Mouse (Mus musculus): ENCODE measurements around the gene Plvap.

Gene Plvap

DNA sequence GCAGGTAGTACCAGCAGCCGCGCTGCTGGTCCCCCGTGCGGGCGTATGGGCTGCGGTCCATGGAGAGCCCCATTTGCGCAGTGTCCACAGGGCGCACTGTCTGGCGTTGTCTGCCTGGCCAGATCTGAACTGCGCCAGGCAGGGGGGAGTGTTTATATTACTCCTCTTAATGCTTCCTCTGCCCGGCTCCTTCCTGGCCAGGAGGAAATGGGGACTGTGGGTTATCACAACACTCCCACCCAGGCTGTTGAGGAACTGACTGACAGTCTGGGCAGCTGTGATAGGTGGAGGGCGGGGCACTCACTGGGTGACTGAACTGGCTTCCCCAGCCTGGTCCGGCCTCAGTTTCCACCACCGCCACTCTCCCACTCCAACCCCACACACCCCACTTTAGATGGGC lies at the start of gene Plvap:
TSS of gene Plvap (minus strand) at position 109 of the 400 bp plus-strand sequence.
- DNase-seq, result peak; percentile 71

GRCm38 (mm10) chr8:71560765-71561164 lies 49.2 kb upstream of the Plvap start:
- no peak for DNase-seq

- DNase-seq, result no peak
Measured at GRCm38 (mm10) chr8:71560071-71560470, 48.5 kb upstream of the Plvap start.

- peak; percentile 86 for DNase-seq
Measured at GRCm38 (mm10) chr8:71558958-71559690, 47.6 kb upstream of the Plvap start.

GRCm38 (mm10) chr8:71558071-71558957 lies 46.8 kb upstream of the Plvap start, which contains the start of gene Tmem221:
TSS of gene Tmem221 (minus strand) at chr8:71558871.
- DNase-seq, result no peak

DNA sequence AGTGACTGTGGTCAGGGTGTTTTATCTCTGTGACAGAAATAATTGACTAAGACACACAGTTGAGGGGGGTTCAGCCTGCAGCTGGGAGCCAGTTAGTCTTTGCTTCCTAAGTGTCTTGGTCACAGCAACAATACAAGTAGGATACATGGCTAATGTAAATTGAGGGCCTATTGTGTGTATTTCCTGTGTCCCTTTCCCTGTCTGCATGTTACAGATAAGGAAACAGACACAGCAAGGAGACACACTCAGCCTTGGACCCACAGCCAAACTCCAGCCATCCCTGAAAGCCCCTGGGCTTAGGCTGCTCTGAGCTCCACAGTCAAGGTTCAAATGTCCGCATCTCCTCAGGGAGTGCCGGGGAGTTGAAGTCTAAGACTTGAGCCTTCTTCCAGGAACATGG lies 43.1 kb upstream of the Plvap start:
- no peak for DNase-seq

- no peak for DNase-seq
Measured at GRCm38 (mm10) chr8:71554001-71554400, 42.4 kb upstream of the Plvap start.

DNA sequence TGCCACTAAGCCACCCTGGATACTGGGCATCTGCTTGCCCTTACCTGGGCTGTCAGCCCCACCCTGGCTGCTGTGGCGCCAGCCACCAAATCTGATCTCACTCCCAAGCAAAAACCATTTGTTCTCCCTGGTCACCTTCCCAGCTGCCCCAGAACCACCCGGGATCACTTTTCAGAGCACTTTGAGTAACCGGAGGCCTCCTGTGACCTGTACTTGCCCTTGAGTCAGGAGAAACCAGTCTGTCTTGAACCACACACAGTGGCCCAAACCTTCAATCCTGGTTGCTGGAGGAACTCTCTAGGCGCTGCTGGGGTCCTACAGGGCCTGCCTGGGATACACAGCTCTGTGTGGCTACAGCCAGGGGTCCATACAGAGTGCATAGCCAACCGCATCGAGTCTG lies 41.2 kb upstream of the Plvap start:
- DNase-seq, result no peak

DNA sequence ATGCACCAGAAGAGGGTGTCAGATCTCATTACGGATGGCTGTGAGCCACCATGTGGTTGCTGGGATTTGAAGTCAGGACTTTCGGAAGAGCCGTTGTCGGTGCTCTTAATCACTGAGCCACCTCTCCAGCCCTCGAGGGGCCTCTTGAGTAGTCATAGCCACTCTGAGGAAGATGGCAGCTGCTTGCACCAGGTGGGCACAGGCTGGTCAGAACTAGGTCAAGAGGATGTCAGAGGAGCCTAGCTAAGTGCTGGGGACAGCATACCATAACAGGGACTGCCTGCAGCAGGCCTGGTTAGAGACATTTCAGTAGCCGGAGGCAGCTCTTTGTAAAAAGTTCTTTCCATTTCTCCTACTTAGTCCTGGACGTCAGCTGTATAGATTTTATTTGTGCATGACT lies 39.2 kb upstream of the Plvap start:
- DNase-seq, result no peak

DNA sequence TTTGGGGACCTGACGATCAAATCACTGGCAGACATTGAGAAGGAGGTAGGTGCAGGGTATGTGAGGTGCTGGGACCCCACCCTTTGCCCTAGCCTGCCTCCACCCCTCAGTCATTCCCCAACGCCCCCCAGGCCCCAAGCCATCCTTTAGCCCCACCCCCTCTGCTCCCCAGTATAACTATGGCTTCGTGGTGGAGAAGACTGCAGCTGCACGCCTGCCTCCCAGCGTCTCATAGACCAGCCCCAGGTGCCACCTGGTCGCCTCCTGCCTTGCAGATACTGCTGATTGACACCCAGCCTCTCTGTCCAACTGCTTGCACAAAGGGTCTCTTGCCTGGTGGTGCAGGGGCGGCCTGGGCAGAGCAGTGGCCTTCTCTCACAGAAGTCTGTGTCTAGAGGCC lies 36.0 kb upstream of the Plvap start:
- no peak for DNase-seq

DNA sequence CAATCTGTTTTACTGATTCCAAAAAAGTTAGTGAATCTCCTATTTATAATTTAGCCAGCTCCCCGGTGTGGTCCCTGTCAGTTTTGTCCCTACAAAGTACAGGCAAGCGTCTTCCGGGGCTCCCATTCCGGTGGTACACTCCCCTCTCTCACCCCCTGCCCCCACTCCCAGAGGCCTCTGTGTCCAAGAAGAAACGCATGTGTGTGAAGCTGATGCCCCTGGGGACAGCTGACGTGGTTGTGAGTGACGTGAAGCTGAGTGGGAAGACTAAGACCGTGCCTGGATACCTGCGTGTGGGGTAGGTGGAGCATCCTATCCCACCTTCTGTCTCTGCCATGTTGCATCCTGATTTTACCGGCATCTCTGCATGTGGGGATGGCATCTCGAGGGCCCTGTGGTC lies 33.5 kb upstream of the Plvap start:
- DNase-seq, result no peak

GRCm38 (mm10) chr8:71543755-71544154 lies 32.2 kb upstream of the Plvap start:
- no peak for DNase-seq

GRCm38 (mm10) chr8:71542632-71543343 lies 31.2 kb upstream of the Plvap start, which contains the start of gene Mvb12a:
TSS of gene Mvb12a (plus strand) at chr8:71542922.
- DNase-seq, result peak; percentile 99

DNA sequence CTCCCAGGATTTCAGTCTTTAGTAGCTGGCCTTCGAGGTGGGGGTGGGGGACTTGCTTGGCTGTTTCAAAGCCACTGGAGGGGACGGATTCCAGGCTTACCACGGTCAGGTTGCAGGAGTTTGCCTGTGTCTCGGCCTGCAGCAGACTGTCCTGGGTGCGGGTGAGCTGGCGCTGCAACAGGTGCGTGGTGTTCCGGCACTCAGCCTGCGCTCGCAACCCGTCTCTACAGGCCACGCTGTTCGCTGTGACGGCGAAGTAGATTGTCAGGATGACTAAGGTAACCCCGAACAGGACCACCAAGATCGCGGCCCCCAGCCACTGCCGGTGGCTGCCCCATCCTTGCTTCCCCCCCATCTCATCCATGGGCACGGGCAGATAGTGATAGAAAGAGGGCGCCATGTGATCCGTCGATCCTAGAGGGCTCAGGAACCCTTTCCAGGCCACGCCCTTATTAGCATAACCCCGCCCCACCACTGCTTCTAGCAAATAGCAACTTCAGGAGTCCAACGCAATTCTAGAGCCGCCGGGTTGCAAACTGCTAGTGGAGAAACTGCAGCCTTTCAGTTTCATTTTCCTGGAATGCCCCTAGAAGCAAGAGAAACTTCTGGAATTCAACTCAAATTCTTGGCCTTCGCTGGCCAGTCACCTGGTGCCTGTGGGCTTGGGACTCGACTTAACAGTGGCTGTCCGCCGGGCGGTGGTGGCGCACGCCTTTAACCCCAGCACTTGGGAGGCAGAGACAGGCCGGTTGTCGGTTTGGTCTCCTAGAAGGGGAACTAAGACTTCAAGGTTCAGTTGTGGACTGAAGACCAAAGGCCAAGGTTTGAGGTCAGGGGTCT lies 25.7 kb upstream of the Plvap start, which contains the start of gene Bst2:
TSS of gene Bst2 (minus strand) at position 429 of the 840 bp plus-strand sequence.
- DNase-seq, result peak; percentile 93

DNA sequence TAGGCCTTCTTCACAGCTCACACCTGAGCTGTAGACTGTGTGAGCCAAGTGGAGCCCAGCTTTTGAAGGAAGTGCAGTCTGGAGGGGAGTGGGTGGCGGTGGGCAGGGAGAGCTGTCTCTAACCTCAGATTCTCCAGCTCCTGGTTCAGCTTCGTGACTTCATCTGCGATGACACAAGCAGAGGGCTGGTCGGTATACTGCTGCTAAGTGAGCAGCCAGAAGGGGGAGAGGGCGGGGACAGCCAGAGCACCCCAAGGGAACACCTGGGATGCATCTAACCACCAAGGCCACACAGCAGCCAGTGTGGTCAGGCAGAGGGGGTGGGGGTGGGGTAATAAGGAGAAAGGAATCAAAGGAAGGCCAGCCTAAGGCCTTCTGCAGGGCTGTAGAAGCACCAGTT lies 24.1 kb upstream of the Plvap start:
- no peak for DNase-seq

- no peak for DNase-seq
Measured at GRCm38 (mm10) chr8:71534263-71534810, 22.8 kb upstream of the Plvap start.

GRCm38 (mm10) chr8:71530735-71531467 lies 19.3 kb upstream of the Plvap start:
- DNase-seq, result peak; percentile 56

- peak; percentile 62 for DNase-seq
Measured at GRCm38 (mm10) chr8:71528362-71529073, 17.0 kb upstream of the Plvap start.

DNA sequence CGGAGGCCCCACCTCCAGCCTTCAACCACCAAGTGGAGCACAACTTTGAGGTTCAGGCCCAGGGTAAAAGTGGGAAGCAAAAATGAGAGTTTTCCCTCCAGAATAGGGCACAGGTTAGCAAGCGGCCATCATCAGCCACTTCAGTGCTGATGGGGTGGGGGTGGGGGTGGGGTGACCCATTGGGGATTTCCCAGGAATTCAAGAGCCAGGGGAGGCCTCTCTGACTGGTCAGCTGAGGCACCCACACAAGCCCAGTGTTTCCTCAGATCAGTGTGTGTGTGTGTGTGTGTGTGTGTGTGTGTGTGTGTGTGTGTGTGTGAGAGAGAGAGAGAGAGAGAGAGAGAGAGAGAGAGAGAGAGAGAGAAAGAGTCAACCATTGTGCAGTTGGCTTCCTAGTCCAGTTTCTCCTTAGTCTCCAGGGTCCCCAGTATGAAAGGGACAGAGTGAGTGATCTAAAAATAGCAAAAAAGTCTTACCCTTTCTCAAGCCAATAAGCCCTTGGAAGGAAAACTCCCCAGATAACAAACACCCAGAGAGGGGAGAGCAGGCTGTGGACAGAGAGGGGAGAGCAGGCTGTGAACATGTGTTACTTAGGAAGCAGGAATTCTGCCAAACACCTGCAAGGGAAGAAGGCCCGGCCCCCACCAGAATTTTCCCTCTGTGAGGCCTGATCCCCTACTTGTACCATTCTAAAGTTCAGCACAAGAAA lies 15.8 kb upstream of the Plvap start:
- DNase-seq, result no peak

DNA sequence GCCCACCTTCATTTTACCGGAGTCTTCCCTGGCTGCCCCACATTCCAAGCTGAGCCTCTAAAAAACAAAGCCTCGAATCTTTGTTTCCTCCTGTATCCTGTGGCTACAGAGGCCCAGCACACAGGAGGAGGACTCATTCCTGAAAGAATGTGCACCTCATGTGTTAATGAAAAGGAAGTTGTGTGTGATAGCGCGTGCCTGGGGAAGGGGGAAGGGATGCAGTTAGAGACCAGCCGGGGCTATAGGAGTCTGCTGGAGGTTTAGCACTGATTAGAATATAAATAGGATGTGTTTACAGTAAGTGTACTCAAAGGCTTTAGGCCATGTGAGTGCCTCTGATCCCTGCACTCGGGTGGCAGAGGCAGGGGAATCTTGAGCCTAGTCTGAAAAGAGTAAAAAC lies 14.7 kb upstream of the Plvap start:
- no peak for DNase-seq
